Mouse (Mus musculus) layer of hippocampus, postnatal 14 days (tissue): ENCODE results near the gene Gm12355. TPM values are rescaled to one million over a fixed set of nuclear protein-coding genes. Genes with fewer than 3 reads are reported as not detected.

Experiments
- DNase-seq, 2 experiments: peaks; one replicate each; pipeline ENCODE4 v3.0.0; 2021 to 2022; ENCODE audit warnings: low spot score in 2 of 2, mixed read lengths in 1 of 2
- total RNA-seq, 2 experiments: library from RNA; stranded (reverse); gene quantifications; 2 replicates each; pipeline ENCODE4 v1.2.3; 2021

Gm12355 gene
- total RNA-seq, 2 experiments from 2014 or later = 10.1 to 13.3 TPM

GRCm38 (mm10) chr11:98603953-98604352, 21.5 kb downstream of the Gm12355 start:
- no peak for DNase-seq

GRCm38 (mm10) chr11:98602090-98602690, 23.3 kb downstream of the Gm12355 start:
- DNase-seq = no peak

GRCm38 (mm10) chr11:98599291-98599690, 26.2 kb downstream of the Gm12355 start:
- DNase-seq = no peak

- peak in 1 of 2 experiments; percentile 37 for DNase-seq
These were observed 26.6 kb downstream of the Gm12355 start for GRCm38 (mm10) chr11:98598851-98599290.

GRCm38 (mm10) chr11:98597991-98598390, 27.5 kb downstream of the Gm12355 start, which contains the start of gene Lrrc3c:
Lrrc3c (plus strand) TSS chr11:98598291.
- no peak for DNase-seq

GRCm38 (mm10) chr11:98597363-98597762, 28.1 kb downstream of the Gm12355 start:
- DNase-seq = no peak

- DNase-seq = no peak
These were observed 29.5 kb downstream of the Gm12355 start for GRCm38 (mm10) chr11:98595955-98596354.

- DNase-seq = no peak
These were observed 30.0 kb downstream of the Gm12355 start for GRCm38 (mm10) chr11:98595473-98595872.

- DNase-seq = no peak
These were observed 30.4 kb downstream of the Gm12355 start for GRCm38 (mm10) chr11:98595021-98595420.

GRCm38 (mm10) chr11:98590548-98591445, 34.7 kb downstream of the Gm12355 start:
- DNase-seq = no peak

- no peak for DNase-seq
These were observed 36.2 kb downstream of the Gm12355 start for GRCm38 (mm10) chr11:98589306-98589705.

- no peak for DNase-seq
These were observed 36.6 kb downstream of the Gm12355 start for GRCm38 (mm10) chr11:98588833-98589281.

- DNase-seq = peak; percentile 40 to 43
These were observed 37.5 kb downstream of the Gm12355 start for GRCm38 (mm10) chr11:98587684-98588546.

GRCm38 (mm10) chr11:98586892-98587563, 38.4 kb downstream of the Gm12355 start, which contains the start of gene Ormdl3:
Ormdl3 (minus strand) TSS chr11:98587368.
- DNase-seq = peak; percentile 97 to 99

GRCm38 (mm10) chr11:98586087-98586891, 39.2 kb downstream of the Gm12355 start:
- DNase-seq = peak in 1 of 2 experiments; percentile 31

- no peak for DNase-seq
These were observed 40.8 kb downstream of the Gm12355 start for GRCm38 (mm10) chr11:98584629-98585177.

GRCm38 (mm10) chr11:98584146-98584545, 41.3 kb downstream of the Gm12355 start:
- no peak for DNase-seq

GRCm38 (mm10) chr11:98583571-98583970, 41.9 kb downstream of the Gm12355 start:
- no peak for DNase-seq

- DNase-seq = no peak
These were observed 42.3 kb downstream of the Gm12355 start for GRCm38 (mm10) chr11:98583265-98583552.
